Mouse (Mus musculus) hindbrain, embryonic 16.5 days (tissue): Measurements from ENCODE around the gene Ros1. TPM values are rescaled to one million over a fixed set of nuclear protein-coding genes. Genes with fewer than 3 reads are reported as not detected.

Experiments
- ATAC-seq: fragments of 200-750 bp; cut with Nextera tagmentation; 2 replicates; pipeline ENCODE4 v1.8.0; 2017; ENCODE audit warnings: moderate TSS enrichment, moderate library complexity
- H3K27ac ChIP-seq: fragments of 300-500 bp; sonication (generic); 2 replicates; pipeline ENCODE4 v1.5.1; 2014; ENCODE audit warnings: low read depth, mild to moderate bottlenecking, control low read depth, low read length, moderate library complexity
- H3K27me3 ChIP-seq: fragments of 300-500 bp; sonication (generic); replicated peaks from 2 replicates; pipeline ENCODE4 v1.6.1; 2014; ENCODE audit warnings: low read length; ENCODE audit not compliant: control insufficient read depth, insufficient read depth
- H3K36me3 ChIP-seq: fragments of 300-500 bp; sonication (generic); 2 replicates; pipeline ENCODE4 v1.6.1; 2014; ENCODE audit warnings: mild to moderate bottlenecking, low read length, moderate library complexity, mixed read lengths; ENCODE audit not compliant: control insufficient read depth, insufficient read depth
- H3K4me1 ChIP-seq: fragments of 300-500 bp; sonication (generic); 2 replicates; pipeline ENCODE4 v1.6.1; 2014; ENCODE audit warnings: low read depth, low read length; ENCODE audit not compliant: control insufficient read depth, insufficient read depth
- H3K4me2 ChIP-seq: fragments of 300-500 bp; sonication (generic); 2 replicates; pipeline ENCODE4 v1.6.1; 2014; ENCODE audit warnings: mild to moderate bottlenecking, low read length, control low read depth, moderate library complexity
- H3K4me3 ChIP-seq: fragments of 300-500 bp; sonication (generic); 2 replicates; pipeline ENCODE4 v1.5.1; 2014; ENCODE audit warnings: mild to moderate bottlenecking, low read length, control low read depth, moderate library complexity
- H3K9ac ChIP-seq: fragments of 300-500 bp; sonication (generic); 2 replicates; pipeline ENCODE4 v1.6.1; 2014; ENCODE audit warnings: low read depth, mild to moderate bottlenecking, control low read depth, low read length, moderate library complexity
- H3K9me3 ChIP-seq: fragments of 300-500 bp; sonication (generic); 2 replicates; pipeline ENCODE4 v1.6.1; 2014; ENCODE audit warnings: mild to moderate bottlenecking, low read length, moderate library complexity; ENCODE audit not compliant: control insufficient read depth
- WGBS: fragments of 180-500 bp; shearing (Covaris S2); extraction: QIAGEN DNeasy Blood & Tissue Kit; methylation state at CpG from one replicate; pipeline ENCODE4 v1.1.7; 2014; 5-methylcytosine and 5-hydroxymethylcytosine counted together
- polyA plus RNA-seq: library from polyadenylated mRNA; unstranded; fragments of >200 nt; fragmentation: Nextera tagmentation; extraction: Ambion mirVana; gene quantifications from 2 replicates; pipeline ENCODE4 v1.2.1, GENCODE M21; 2015

The Ros1 gene
- polyA plus RNA-seq, 1 experiment from 2014 or later: not detected

DNA sequence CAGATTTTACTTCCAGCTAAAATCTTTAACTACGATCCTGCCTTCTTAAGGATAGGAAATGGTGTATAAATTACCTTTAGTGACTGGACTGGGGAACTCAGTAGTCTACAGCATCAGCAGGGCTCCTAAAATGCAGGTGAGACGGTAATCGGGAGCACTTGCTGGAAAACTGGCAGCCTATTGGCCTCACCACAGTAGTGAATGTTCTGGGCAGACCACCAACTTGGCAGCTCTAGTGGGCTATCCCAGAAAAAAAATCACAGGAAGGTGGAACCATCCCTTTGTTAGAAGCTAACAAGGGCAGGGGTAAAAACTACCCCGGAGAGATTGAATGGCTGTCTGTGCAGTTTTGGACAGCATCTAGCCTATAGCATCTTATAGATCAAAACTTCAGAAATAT, 102.9 kb downstream of the Ros1 start:
- WGBS: 74% methylated on average over 4 of the region's 4 CpGs

DNA sequence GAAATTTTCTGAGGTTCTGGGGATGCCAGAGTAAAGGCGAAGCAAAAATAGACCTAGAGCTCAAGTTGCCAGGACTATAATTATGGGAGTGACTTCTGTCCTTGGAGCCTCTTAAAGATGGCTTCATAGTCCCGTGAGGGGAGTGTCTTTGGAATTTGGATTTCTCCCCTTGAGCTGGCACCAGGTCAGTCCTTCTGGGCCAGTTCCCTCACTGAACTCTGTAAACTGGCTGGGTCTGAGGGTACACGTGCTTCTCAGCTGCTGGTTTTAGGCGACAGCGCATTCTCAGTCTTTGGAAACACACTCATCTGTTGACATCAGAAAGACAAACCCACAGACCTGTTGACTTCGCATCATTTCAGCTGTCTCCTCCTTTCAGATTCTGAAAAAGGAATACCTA, 108.4 kb downstream of the Ros1 start:
- H3K27ac ChIP-seq: no peak overlapping the region
- ATAC-seq: no peak
- no peaks in the 10 kb centered on the region for H3K9me3 ChIP-seq
- H3K36me3 ChIP-seq: no peaks in the 10 kb centered on the region
- H3K4me3 ChIP-seq: no peak overlapping the region
- H3K4me2 ChIP-seq: no peak overlapping the region
- no peak overlapping the region for H3K9ac ChIP-seq
- no peaks in the 10 kb centered on the region for H3K4me1 ChIP-seq
- no peaks in the 10 kb centered on the region for H3K27me3 ChIP-seq
- 91% methylated on average over 6 of the region's 6 CpGs for WGBS

More for the DNA sequence above, 102.9 kb downstream of the Ros1 start:
- H3K4me3 ChIP-seq: no peak overlapping the region
- no peak overlapping the region for H3K9ac ChIP-seq
- no peak for ATAC-seq
- no peaks in the 10 kb centered on the region for H3K9me3 ChIP-seq
- no peak overlapping the region for H3K4me2 ChIP-seq
- no peaks in the 10 kb centered on the region for H3K4me1 ChIP-seq
- no peaks in the 10 kb centered on the region for H3K27me3 ChIP-seq
- H3K36me3 ChIP-seq: no peaks in the 10 kb centered on the region
- no peak overlapping the region for H3K27ac ChIP-seq

- H3K36me3 ChIP-seq: no peaks in the 10 kb centered on the region
- H3K4me1 ChIP-seq: no peaks in the 10 kb centered on the region
- H3K9ac ChIP-seq: no peak overlapping the region
- no peak overlapping the region for H3K4me2 ChIP-seq
- ATAC-seq: no peak
- H3K27ac ChIP-seq: no peak overlapping the region
- no peak overlapping the region for H3K4me3 ChIP-seq
- H3K9me3 ChIP-seq: no peaks in the 10 kb centered on the region
- H3K27me3 ChIP-seq: no peaks in the 10 kb centered on the region
Measured at GRCm38 (mm10) chr10:52072482-52072881, 122.6 kb downstream of the Ros1 start.

DNA sequence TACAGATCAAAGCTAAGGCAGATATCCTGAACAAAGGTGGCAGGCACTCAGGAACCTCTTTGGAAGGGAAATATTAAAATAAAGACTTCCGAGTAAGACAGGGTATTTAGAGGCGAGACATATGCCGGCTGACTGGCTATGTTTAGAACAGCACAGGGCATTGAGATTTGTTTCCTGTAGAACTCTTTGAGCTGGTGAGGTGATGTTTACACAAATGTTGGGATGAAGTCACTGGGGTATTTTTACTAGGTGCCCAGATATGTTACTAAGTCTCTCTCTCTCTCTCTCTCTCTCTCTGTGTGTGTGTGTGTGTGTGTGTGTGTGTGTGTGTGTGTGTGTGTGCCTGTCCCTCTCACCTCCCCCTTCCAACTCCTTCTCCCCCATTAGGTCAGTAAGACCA, 146.8 kb downstream of the Ros1 start:
- H3K27me3 ChIP-seq: no peaks in the 10 kb centered on the region
- H3K4me3 ChIP-seq: no peak overlapping the region
- no peak overlapping the region for H3K4me2 ChIP-seq
- no peak overlapping the region for H3K27ac ChIP-seq
- ATAC-seq: no peak
- H3K9me3 ChIP-seq: no peaks in the 10 kb centered on the region
- H3K36me3 ChIP-seq: no peaks in the 10 kb centered on the region
- no peaks in the 10 kb centered on the region for H3K4me1 ChIP-seq
- H3K9ac ChIP-seq: no peak overlapping the region
- WGBS: 94% methylated on average over 3 of the region's 3 CpGs

DNA sequence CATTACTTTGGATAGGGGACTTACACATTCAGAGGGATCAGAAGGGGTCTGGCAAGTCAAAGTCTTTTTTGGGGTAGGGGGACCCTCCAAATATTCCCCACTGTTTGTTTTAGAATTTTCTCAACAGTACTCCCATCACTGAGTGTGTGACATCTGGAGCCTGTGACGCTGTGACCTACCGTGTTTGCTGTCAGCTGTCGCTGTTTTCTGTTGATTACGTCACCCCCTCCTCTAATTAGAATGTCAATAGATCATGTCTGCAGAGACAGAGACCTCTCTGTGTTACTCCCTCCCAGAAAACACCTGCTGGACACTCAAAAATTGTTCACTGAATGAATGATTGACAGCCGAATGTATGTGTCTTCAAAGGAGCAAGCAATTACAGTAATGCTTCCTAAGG, 152.0 kb downstream of the Ros1 start:
- H3K4me1 ChIP-seq: no peaks in the 10 kb centered on the region
- H3K36me3 ChIP-seq: no peaks in the 10 kb centered on the region
- H3K4me2 ChIP-seq: no peak overlapping the region
- H3K9ac ChIP-seq: no peak overlapping the region
- no peaks in the 10 kb centered on the region for H3K9me3 ChIP-seq
- ATAC-seq: no peak
- WGBS: 57% methylated on average over 5 of the region's 5 CpGs
- no peaks in the 10 kb centered on the region for H3K27me3 ChIP-seq
- H3K4me3 ChIP-seq: no peak overlapping the region
- no peak overlapping the region for H3K27ac ChIP-seq

- H3K4me1 ChIP-seq: no peaks in the 10 kb centered on the region
- no peaks in the 10 kb centered on the region for H3K9me3 ChIP-seq
- WGBS: 100% methylated on average over 1 of the region's 1 CpGs
- H3K9ac ChIP-seq: no peak overlapping the region
- H3K27me3 ChIP-seq: no peaks in the 10 kb centered on the region
- no peak overlapping the region for H3K4me2 ChIP-seq
- no peaks in the 10 kb centered on the region for H3K36me3 ChIP-seq
- no peak for ATAC-seq
- H3K27ac ChIP-seq: no peak overlapping the region
- no peak overlapping the region for H3K4me3 ChIP-seq
Measured at GRCm38 (mm10) chr10:52039392-52039791, 155.7 kb downstream of the Ros1 start.

DNA sequence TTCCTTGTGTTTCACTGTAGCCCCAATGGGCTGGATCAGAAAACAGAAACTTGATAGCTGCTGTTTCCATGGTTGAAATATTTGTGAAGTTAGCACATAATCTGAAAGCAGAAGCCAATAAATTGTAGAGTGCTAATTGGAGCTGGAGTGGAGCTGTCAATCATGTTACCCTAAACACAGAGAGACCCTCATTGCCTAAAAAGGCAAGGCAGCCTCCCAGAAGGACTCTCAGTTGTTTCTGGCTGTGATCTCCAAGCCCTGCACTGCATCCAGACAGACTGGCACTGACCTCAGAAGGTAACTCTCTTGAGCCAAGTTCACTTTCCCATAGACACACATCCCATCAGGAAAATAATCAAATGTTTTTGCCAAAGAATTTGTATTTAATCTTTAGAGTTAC, 161.3 kb downstream of the Ros1 start:
- Histone ChIP-seq H3K27ac (no peak overlapping the region), H3K27me3 (peaks cover 24% of the 10 kb centered on the region), H3K4me3 (no peak overlapping the region), H3K9me3 (no peaks in the 10 kb centered on the region), H3K4me1 (no peaks in the 10 kb centered on the region), H3K36me3 (no peaks in the 10 kb centered on the region), H3K9ac (no peak overlapping the region), H3K4me2 (no peak overlapping the region)
- ATAC-seq: no peak

GRCm38 (mm10) chr10:52029421-52030080, 165.5 kb downstream of the Ros1 start:
- Histone ChIP-seq H3K36me3 (no peaks in the 10 kb centered on the region), H3K27ac (no peak overlapping the region), H3K9me3 (no peaks in the 10 kb centered on the region), H3K4me3 (no peak overlapping the region), H3K4me1 (peaks cover 9% of the 10 kb centered on the region), H3K9ac (no peak overlapping the region), H3K27me3 (peaks cover 50% of the 10 kb centered on the region), H3K4me2 (no peak overlapping the region)
- ATAC-seq: no peak
- 2% methylated on average over 10 of the region's 10 CpGs for WGBS

- H3K4me3 ChIP-seq: no peak overlapping the region
- WGBS: 2% methylated on average over 11 of the region's 11 CpGs
Measured at GRCm38 (mm10) chr10:52028561-52029370, 166.3 kb downstream of the Ros1 start.

More at GRCm38 (mm10) chr10:52028561-52029370, 166.3 kb downstream of the Ros1 start:
- Histone ChIP-seq H3K9me3 (no peaks in the 10 kb centered on the region), H3K27ac (no peak overlapping the region), H3K4me2 (no peak overlapping the region), H3K27me3 (peaks cover 58% of the 10 kb centered on the region), H3K4me1 (peaks cover 9% of the 10 kb centered on the region), H3K36me3 (no peaks in the 10 kb centered on the region), H3K9ac (no peak overlapping the region)
- ATAC-seq: no peak
